Mouse (Mus musculus) heart, embryonic 11.5 days (tissue): Measurements from ENCODE around the gene Nxpe4. TPM values are rescaled to one million over a fixed set of nuclear protein-coding genes. Genes with fewer than 3 reads are reported as not detected.
"Not testable (repeated sequence)": the region's sequence is repeated elsewhere in the genome, so short reads cannot be mapped to it uniquely, and the experiment has no call there.

Source experiments
- ATAC-seq: fragments of 200-750 bp; cut with Nextera tagmentation; replicated peaks from 2 replicates; pipeline ENCODE4 v1.8.0; 2017; ENCODE audit warnings: moderate library complexity; ENCODE audit not compliant: insufficient number of reproducible peaks, low FRiP score, low TSS enrichment
- H3K27ac ChIP-seq: fragments of 300-500 bp; sonication (generic); 2 replicates; pipeline ENCODE4 v1.5.1; 2014; ENCODE audit warnings: mild to moderate bottlenecking, low read depth, low read length
- H3K27me3 ChIP-seq: fragments of 300-500 bp; sonication (generic); 2 replicates; pipeline ENCODE4 v1.6.1; 2014; ENCODE audit warnings: mild to moderate bottlenecking, low read length, mixed read lengths; ENCODE audit not compliant: control insufficient read depth, insufficient read depth
- H3K36me3 ChIP-seq: fragments of 300-500 bp; sonication (generic); 2 replicates; pipeline ENCODE4 v1.6.1; 2014; ENCODE audit warnings: mild to moderate bottlenecking, low read length, moderate library complexity, mixed read lengths; ENCODE audit not compliant: control insufficient read depth, insufficient read depth
- H3K4me1 ChIP-seq: fragments of 300-500 bp; sonication (generic); 2 replicates; pipeline ENCODE4 v1.6.1; 2014; ENCODE audit warnings: low read length; ENCODE audit not compliant: control insufficient read depth, insufficient read depth
- H3K4me2 ChIP-seq: fragments of 300-500 bp; sonication (generic); 2 replicates; pipeline ENCODE4 v1.6.1; 2014; ENCODE audit warnings: mild to moderate bottlenecking, moderate library complexity
- H3K4me3 ChIP-seq: fragments of 300-500 bp; sonication (generic); 2 replicates; pipeline ENCODE4 v1.5.1; 2014; ENCODE audit warnings: low read depth, low read length
- H3K9ac ChIP-seq: fragments of 300-500 bp; sonication (generic); 2 replicates; pipeline ENCODE4 v1.6.1; 2014; ENCODE audit warnings: mild to moderate bottlenecking, low read depth, low read length, moderate library complexity
- H3K9me3 ChIP-seq: fragments of 300-500 bp; sonication (generic); replicated peaks from 2 replicates; pipeline ENCODE4 v1.6.1; 2016; ENCODE audit warnings: low read length; ENCODE audit not compliant: control insufficient read depth
- WGBS: fragments of 180-500 bp; shearing (Covaris S2); extraction: QIAGEN DNeasy Blood & Tissue Kit; methylation state at CpG from one replicate; pipeline ENCODE4 v1.1.7; 2014; ENCODE audit not compliant: insufficient replicate concordance; 5-methylcytosine and 5-hydroxymethylcytosine counted together
- polyA plus RNA-seq: library from polyadenylated mRNA; unstranded; fragments of >200 nt; fragmentation: Nextera tagmentation; extraction: Ambion mirVana; gene quantifications from 2 replicates; pipeline ENCODE4 v1.2.1, GENCODE M21; 2014

The Nxpe4 gene
- polyA plus RNA-seq = 2.6 and 3.2 TPM in 2 replicates

DNA sequence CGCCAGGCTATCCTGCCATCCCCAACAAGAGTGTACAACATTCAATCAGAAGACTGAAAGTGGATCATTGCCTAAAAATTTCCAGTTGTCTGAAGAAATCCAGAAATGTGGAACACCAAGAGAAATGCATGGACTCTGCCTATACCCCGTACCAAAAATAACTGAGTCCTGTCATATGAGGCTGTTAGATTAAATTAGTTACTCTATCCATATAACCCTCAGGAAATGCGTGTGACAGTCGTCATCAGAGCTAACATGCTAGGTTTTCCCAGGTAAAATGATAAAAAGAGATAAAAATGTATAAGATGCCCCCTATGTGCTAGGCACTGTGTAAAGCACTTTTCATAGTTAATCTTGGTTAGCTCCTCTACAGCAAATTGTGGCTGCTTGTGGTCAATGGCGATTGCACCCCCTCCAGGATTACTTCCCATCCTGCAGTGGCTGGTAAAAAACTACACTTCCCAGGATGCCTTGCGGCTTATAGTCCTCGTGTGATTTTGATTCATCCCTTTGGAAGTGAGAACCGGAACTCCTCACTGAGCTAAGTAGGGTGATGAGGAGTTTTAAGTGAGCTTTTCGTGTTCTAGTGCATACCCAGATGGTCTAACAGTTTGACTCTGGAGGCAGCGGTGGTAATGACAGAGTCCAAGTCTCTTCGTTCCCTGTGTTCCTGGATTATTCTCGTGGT, at the start of gene Nxpe4:
Gene Nxpe4 (plus strand): TSS at position 519 of the 688 bp plus-strand sequence.
- ATAC-seq = no peak
- WGBS = 33% methylated on average over 12 of the region's 12 CpGs
- H3K27me3 ChIP-seq = no peaks in the 10 kb centered on the region

DNA sequence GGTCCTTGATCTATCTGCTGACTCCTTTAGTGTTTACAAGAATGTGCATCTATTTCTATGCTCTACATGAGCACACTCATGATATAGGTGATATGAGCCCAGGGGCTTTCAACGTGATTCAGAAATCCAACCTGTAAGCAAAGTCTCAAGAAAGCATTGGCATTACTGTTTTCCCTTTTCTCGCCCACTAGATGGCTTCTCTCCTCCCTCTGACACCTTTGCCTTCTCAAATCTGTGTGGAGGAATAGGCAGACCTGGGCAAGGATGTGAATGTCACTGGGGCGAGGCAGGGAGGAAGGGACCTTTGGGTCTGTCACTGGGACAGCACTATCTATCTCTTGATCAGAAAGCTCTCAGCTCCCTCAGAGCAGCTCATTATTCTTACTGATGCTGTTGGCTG, 35.0 kb upstream of the Nxpe4 start:
- ATAC-seq = no peak
- 25% methylated on average over 3 of the region's 3 CpGs for WGBS
- no peaks in the 10 kb centered on the region for H3K9me3 ChIP-seq

More for the DNA sequence above, at the start of gene Nxpe4:
- Histone ChIP-seq H3K4me3 (peak within 1 kb of the TSS; percentile 50), H3K9ac (peak within 1 kb of the TSS; percentile 59), H3K36me3 (no peaks in the 10 kb centered on the region), H3K9me3 (no peaks in the 10 kb centered on the region), H3K27ac (no peak within 1 kb of the TSS), H3K4me1 (peaks cover 3% of the 10 kb centered on the region; the same call in 1 of the 2 replicates), H3K4me2 (peak within 1 kb of the TSS; percentile 60)

DNA sequence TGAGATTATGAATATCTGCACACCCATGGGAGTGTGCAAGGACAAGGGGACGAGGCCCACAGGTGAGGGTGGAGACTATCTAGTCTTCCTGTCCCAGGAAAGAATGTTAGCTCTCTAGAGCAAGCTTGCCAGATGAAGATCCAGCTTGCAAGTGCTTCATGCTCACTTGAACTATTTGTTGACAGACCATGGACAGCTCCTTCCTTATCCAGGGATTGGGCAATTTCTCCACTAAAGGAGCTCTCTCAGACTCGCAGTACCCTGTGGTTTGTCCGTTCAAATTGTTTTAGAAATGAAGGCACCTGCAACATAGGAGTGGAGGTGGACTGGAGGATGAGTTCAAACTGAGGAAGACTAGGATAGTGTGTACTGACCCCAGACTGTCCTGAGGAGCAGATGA, 24.3 kb upstream of the Nxpe4 start:
- 25% methylated on average over 3 of the region's 3 CpGs for WGBS
- Histone ChIP-seq H3K36me3 (no peaks in the 10 kb centered on the region), H3K4me3 (no peak overlapping the region), H3K27me3 (no peaks in the 10 kb centered on the region), H3K9me3 (no peaks in the 10 kb centered on the region), H3K4me2 (no peak overlapping the region), H3K27ac (no peak overlapping the region), H3K9ac (no peak overlapping the region), H3K4me1 (no peaks in the 10 kb centered on the region)
- no peak for ATAC-seq

More for the DNA sequence above, 35.0 kb upstream of the Nxpe4 start:
- H3K27ac ChIP-seq = no peak overlapping the region
- no peaks in the 10 kb centered on the region for H3K36me3 ChIP-seq
- H3K4me2 ChIP-seq = no peak overlapping the region
- H3K27me3 ChIP-seq = no peaks in the 10 kb centered on the region
- H3K4me1 ChIP-seq = no peaks in the 10 kb centered on the region
- H3K4me3 ChIP-seq = no peak overlapping the region
- H3K9ac ChIP-seq = no peak overlapping the region

DNA sequence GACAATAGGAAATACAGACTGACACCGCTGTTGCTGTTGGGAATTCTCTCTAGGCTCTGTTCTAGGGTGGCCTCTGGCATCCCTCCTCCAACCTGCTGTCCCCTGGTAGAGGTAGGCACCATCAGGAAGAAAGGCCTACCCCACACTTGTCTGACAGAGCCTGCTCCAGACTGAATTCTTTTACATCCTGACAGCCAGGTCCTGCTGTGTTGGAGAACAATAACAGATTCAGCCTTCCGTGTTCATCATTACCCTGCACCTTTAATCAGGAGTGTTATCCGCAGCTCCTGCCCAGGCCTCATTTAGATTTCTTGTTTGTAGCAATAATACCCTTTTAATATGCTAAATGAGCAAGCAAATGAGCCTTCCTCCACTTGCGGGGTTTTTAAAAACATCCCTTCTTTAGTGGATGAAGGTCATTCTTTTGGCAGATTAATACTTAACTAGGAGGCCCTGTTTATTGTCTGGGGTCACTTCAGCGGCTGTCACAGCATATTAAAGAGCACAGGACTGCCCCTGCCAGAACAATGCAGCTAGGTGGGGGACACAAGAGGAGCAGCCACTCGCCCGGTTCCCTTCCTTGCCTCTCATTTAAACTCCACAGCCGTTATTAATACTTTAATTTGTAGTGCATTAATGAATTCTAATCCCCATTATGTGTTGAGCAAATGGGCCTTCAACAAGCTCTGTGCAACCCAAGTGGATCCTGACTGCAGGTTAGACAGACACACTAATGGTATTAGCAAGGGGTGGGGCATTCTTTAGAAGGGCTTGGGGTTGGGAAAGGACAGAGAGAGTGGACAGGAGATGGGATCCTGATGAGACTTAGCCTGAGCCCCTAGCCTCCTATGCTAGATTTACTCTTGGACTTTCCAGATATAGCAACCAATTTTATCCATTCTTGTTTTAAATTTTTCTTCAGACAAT, 21.1 kb upstream of the Nxpe4 start:
- H3K4me2 ChIP-seq = no peak overlapping the region
- no peak overlapping the region for H3K4me3 ChIP-seq
- no peak overlapping the region for H3K27ac ChIP-seq
- ATAC-seq = no peak
- no peaks in the 10 kb centered on the region for H3K4me1 ChIP-seq
- no peaks in the 10 kb centered on the region for H3K36me3 ChIP-seq
- H3K27me3 ChIP-seq = no peaks in the 10 kb centered on the region
- H3K9me3 ChIP-seq = no peaks in the 10 kb centered on the region
- H3K9ac ChIP-seq = no peak overlapping the region
- 43% methylated on average over 8 of the region's 8 CpGs for WGBS

DNA sequence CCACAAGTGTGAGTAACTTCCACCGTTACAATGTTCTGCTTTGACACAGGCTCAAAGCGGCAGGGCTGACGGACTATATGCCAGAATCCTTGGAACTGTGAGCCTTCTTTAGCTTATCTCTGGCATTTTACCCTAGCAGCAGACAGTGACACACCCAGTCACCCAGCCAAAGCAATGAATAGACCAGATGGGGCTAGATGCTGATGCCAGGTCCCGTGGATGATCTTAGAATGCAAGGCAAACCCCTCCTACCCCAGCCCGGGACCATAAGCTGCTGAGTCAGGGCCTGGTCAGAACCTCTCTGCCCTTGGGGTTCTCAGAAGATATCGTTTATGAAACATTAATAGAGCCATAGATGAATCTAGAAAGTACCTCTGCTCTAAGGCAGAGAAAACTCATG, 19.2 kb upstream of the Nxpe4 start:
- no peak overlapping the region for H3K4me3 ChIP-seq
- ATAC-seq = no peak
- no peaks in the 10 kb centered on the region for H3K36me3 ChIP-seq
- no peaks in the 10 kb centered on the region for H3K9me3 ChIP-seq
- H3K4me1 ChIP-seq = no peaks in the 10 kb centered on the region
- H3K27me3 ChIP-seq = no peaks in the 10 kb centered on the region
- H3K4me2 ChIP-seq = no peak overlapping the region
- H3K27ac ChIP-seq = no peak overlapping the region
- H3K9ac ChIP-seq = no peak overlapping the region
- WGBS = 81% methylated on average over 6 of the region's 6 CpGs

DNA sequence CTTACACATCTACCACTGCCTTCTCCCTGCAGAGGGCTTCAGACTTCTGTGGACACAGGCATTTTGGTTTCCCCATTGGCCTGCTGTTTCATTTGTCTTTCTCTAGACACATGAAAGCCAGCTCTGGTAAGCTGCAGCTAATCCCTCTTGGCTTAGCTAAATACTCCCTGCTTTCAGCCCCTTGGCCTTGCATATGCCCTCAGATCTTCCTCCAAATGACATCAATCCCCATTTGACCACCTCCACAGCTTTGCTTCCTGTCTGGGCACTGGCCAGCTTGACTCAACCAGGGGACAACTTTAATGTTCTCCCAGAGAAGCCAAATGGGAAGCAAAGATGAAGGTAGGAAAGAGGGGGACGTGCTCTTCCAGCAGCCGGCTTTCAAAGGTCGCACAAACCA, 15.1 kb upstream of the Nxpe4 start:
- H3K4me1 ChIP-seq = no peaks in the 10 kb centered on the region
- no peaks in the 10 kb centered on the region for H3K36me3 ChIP-seq
- no peak overlapping the region for H3K4me2 ChIP-seq
- no peak overlapping the region for H3K4me3 ChIP-seq
- H3K9ac ChIP-seq = no peak overlapping the region
- H3K9me3 ChIP-seq = no peaks in the 10 kb centered on the region
- WGBS = 85% methylated on average over 3 of the region's 3 CpGs
- H3K27me3 ChIP-seq = no peaks in the 10 kb centered on the region
- ATAC-seq = no peak
- no peak overlapping the region for H3K27ac ChIP-seq

DNA sequence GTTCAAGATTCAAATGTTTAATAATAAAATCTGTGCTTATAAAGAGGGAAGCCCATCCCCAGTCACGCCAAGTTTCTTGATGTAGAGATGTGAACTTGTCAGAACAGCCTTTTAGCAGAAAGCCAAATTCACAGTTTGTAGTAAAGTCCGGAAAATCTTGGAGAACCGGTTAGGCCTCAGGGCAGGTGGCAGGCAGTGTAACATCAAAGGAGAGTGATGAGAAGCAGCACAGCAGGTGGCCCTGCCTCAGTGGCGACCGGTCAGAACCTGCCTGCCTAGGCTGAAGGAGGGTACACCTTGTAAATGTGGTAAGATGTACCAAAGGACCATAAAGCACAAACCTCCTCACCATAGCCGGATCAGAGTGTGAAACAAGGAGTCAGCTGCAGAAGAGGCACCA, 4.7 kb downstream of the Nxpe4 start:
- not testable (repeated sequence) for H3K27ac ChIP-seq, H3K9me3 ChIP-seq, H3K36me3 ChIP-seq, H3K4me2 ChIP-seq, H3K9ac ChIP-seq, ATAC-seq, H3K4me3 ChIP-seq, H3K27me3 ChIP-seq, H3K4me1 ChIP-seq
- 63% methylated on average over 6 of the region's 6 CpGs for WGBS

DNA sequence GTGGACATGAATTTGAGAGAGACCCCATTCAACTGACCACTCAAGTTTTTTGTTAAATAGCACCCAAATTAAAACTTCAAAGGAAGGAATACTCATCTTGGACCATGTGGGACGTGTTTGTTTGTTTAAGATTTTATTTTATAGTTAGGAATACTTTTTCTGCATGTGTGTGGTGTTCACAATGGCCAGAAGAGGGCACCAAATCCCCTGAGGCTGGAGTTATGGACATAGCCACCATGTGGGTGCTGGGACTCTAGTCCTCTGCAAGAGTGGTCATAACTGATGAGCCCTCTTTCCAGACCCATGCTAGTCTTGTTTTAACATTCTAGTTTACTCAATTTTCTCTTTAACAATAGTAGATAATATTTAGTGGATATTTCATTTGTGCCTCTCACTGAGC, 14.9 kb downstream of the Nxpe4 start:
- no peak overlapping the region for H3K4me3 ChIP-seq
- no peaks in the 10 kb centered on the region for H3K9me3 ChIP-seq
- no peak overlapping the region for H3K27ac ChIP-seq
- no peak for ATAC-seq
- no peaks in the 10 kb centered on the region for H3K27me3 ChIP-seq
- no peaks in the 10 kb centered on the region for H3K36me3 ChIP-seq
- H3K4me1 ChIP-seq = peaks cover 4% of the 10 kb centered on the region; the same call in 1 of the 2 replicates
- 54% methylated on average over 1 of the region's 1 CpGs for WGBS
- H3K4me2 ChIP-seq = no peak overlapping the region
- no peak overlapping the region for H3K9ac ChIP-seq
